Mouse (Mus musculus): ENCODE measurements at regions not wholly inside any gene's neighbourhood (a gene's known extent, or its start where the extent isn't known, plus 50 kb on each side); places are given as distances from the start of the nearest gene placed in this dataset.

DNA sequence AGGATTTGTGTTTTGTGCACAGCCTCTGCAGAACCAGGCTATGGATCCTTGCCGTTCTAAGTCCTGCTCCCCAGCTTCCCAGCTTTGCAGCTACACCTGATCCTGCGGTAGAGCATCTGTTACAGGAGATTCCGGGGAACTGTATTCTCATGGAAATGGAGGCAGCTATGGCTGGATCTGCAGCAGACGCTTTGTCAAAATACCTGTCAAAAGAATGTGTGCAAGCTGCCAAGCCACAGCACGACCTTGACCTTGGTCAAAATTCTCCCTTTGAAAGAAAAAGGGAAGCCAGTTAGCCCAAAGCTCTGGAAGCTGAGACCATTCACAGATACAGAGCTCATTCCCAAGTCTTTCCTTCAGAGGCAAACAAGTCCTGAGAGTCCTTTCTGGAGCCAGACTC lies 255.3 kb downstream of the Med13l start:
- DNase-seq = no peak

DNA sequence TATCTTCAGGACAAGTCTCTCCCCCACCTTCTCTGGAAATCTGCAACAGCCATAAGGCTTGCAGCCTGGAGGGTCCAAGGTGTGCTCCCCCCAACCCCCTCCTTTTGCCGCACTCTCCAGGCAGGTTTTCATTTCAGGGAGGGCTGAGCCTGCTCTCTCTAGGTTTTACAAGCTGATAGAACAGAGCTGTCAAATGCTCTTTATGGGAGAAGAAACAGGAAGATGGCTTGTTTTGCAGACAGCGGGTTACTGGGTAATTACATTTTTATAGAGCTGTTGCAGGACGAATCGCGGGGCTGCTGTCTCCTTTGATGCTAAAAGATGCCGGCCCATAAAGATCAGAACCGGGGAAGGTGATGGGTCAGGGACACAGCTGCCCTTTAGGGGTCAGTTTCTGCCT lies 257.8 kb downstream of the Med13l start:
- no peak for DNase-seq

DNA sequence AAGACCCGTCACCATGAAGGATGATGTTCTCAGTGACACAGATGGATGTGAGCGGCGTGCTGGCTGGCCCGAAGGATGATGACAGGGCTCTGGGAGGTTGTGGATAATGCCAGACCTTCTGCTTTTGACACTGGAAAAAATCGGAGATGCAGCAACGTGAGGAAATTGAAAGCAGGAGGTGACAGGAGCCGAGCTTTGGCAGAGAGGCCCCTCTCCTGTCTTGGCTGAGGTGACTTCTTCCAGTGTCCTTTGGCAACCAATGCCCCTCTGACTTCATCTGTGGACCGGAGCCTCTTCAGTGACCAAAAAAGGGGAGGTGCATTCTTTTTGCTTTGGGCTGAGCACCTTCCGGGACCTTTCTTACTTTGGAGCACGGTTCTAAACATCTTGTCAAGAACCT lies 264.3 kb downstream of the Med13l start:
- DNase-seq = no peak

DNA sequence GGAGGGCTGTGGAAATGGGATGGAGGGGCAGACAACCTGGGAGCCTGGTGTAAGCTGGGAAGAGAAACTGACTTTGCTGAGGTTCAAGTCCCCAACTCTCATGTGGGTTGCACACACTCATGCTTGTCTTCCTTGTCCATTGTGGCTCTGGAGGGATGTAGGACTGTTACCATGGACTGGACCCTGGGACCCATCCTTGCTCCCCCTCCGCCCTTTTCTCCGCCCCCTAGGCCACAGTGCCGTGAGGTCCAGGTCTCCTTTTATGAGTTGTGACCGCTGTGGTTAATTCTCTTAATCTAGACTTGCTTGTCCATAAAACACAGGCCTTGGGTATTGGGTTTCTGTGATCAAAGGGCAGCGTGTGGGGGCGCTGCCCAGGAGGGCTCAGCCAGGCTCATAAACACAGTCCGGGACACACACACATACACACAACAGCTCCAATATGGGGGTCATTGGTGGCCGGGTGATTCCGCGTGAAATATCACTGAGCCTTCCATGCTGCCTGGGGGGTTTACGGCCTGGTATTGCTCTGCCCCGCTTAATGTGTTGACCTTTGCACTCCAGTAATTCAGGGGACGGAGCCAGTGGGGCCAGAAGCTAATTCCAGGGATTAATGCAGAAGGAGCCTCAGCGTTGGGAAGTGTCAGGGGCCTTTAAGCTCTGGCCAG lies 268.7 kb downstream of the Med13l start:
- DNase-seq = peak; percentile 66

DNA sequence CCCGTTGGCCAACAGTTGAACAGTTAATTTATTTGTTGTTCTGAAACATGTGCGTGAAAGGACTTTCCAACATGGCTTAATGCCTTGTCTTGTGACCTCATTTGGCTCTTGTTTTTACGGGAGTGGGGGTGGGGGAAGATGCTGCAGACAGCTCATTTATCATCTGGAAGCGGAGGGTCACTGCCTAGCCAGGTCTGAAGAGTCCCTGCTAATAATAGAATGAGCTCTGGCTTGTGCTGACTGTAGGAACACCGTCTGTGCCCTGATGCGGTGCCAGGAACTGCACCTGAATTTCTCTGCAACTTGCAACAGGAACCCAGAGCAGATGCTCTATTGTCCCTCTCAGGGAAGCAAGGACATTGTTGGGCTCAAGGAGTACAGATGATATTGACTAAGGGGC lies 272.2 kb downstream of the Med13l start:
- peak; percentile 27 for DNase-seq

DNA sequence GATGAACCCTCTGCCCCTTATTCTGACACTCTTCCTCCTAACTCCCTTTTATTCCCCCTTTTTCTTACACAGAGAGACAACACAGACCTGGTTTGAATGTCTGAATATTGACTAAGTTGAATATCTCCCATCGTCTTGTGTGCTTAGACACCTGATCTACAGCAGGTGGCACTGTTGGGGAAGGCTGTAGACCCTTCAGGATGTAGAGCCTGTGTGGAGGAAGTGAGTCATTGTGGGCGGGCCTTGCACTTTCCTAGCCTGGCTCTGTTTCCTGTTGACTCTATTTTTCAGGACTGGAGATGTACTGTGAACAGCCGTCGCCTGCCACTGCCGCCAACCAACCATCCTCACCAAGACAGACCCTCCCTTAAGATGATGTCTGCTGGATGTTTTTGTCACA lies 273.6 kb downstream of the Med13l start:
- no peak for DNase-seq

DNA sequence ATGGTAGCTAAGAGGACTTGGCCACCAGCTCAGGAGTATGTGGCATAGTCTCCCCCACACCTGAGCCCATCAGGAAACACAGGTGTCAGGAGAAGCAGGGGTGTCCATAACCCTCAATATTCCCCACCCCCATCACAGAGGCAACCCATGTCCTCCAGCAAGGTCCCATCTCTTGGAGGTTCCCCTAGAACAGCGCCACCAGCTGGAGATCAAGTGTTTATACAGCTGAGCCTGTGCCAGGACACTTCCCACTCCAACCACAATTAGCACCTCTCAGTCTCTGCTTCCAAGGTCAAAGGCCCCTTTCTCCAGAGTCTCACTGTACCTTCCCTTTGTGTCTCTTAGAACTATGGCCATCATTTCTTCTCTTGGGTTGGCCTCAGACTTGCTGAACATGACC lies 276.5 kb downstream of the Med13l start:
- DNase-seq = no peak

DNA sequence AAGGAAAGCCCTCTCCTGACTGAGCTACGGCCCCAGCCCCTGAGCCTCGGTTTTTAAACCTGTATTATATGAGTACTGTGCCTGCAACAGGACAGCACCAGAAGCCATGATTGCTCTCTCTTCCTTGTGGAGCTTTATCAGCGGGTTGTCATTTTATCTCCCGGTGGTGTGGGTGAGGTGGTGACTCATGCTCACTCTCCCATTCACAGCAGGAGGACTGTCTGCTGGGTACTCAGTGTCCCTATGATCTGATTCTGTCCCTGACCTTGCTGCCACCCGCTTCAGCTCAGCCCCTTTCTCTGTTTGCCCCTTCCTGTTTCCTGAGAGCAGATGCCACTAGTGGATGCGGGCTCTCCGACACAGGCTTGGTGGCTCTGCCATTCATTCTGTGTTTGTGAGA lies 277.9 kb downstream of the Med13l start:
- DNase-seq = no peak

DNA sequence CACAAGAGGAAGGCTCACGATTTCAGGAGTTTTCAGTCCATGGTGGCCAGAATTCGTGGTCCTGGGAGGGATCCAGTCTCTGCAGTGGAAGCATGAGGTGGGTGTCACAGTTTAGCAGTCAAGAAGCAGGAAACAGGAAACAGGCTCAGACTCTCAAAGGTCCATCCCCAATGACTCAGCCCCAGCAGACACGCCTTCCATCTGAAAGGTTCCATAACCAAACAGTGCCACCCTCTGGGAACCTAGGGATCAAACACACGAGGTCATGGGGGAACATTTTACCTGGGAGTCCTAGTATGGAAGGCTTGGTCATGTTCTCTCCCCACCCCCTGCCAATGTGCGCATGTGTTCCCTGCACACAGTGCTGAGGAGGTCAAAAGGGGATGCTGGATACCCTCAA lies 279.4 kb downstream of the Med13l start:
- no peak for DNase-seq

DNA sequence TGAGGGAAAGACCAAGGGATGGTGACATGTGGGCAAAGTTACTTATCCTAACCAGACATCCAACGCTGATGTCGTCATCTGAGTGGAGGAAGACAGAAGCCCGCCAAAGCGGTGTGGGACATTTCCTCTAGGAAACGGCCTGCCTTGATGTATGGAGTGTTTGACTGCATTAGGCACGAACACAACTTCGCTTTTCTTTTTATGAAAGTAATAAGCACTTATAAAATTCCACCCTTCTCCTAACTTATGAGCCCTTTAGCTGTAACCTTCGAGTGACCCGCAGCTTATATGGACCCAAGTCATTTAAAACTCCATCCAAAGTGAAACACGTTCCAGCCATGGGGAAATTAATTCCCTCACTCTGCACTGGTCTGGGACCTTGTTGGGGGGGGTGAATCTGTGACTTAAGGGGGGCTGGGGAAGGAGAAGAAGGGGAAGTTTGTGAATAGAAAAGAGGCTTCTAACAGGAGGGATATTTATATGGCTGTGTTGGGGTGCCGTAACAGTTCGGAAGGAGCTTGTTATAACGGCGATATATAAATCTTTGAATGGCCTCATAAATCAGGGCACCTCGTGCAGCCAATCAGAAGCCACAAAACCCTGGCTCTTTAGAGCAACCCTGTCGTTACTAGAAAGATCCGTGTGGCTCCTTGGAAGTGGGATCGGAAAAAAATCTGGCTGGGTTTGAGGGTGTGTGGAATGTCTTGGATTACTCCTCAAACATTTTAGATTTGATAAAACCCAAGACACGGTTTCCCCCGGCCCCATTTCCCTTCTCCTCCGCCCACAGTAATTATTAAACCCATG lies 280.9 kb downstream of the Med13l start:
- DNase-seq = no peak

DNA sequence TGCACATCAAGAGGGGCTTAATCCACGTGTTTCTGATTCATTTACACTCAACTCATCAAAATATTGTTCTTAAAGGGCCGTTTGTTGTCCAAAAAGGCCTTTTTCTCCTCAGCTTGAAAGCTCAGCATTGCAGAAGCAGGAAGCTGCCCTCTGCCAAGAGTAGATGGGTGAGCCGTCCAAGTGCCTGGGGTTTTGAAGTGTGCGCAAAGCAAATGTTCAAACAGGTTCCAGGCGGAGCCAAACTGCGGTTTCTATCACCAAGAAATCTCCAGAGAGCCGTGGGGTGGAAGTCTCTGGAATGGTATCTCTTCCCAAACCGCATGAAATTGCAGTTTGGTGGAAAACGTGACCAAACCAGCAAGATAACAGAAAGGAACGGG lies 281.5 kb downstream of the Med13l start:
- no peak for DNase-seq

DNA sequence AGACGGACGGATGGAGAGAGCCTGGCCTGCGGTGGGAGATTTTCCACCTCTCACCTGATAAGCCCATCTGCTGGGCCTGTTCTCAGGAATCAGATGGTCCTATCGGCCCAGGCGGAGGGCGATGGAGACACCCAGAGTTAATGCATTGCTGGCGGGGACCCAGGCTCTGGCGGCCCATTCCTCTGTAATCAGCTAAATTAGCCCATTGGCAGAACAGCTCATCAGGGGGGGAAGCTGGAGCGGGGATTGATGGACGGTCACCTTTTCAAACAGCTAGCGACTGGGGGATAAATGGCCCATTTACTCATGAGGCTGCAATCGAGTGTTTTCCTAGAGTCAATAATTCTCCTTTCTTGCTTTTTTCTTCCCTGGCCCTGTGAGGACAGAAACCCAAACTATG lies 296.5 kb downstream of the Med13l start:
- DNase-seq = no peak

DNA sequence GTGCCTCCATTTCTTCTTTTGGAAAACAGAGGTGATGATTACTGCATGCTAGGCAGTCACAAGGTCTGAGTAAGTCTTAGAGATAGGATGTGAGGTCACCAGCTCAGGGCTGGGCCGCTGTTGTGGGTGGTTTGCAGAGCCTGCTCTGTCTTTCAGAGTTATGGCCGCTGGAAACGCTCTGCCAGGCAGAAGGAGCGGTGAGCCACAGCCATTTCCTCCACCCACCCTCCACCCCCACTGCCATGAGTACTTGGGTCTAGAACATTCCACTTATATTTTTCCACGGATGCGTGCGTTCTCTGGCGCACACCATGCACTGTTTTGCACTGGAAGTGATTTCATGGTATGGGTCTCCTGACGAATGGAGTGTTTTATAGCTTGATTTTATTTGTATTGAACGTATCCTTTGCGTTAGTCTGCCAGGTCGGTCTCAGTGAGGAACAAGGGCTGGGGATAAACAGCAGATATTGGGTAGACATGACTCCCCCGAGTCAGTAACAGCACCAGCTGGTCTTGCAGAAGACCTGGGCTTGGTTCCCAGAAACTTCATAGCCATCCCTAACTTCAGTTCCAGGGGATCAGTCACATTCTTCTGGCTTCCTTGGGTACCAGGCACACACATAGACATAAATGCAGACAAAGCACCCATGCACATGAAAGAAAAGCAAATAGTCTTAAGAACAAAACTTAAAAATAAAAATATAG lies 300.8 kb downstream of the Med13l start:
- DNase-seq = no peak

DNA sequence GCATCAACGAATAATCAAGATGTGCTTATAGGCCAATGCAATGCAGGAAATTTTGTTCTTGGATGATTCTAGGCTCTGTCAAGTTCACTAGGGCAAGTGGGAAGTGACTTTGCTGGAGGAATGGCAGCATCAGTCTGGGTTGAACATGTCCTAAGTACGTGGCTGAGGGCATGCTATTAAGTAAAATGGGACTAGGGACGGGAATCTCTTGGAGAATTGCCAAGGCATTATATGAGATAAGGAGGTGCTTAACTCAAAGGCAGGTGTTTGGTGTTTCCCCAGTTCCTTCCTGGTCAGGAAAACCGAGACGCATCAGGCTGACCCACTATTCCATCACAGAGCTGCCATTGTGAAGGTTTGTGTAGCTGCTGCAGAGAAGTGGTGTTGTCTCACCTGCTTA lies 307.0 kb downstream of the Med13l start:
- no peak for DNase-seq

DNA sequence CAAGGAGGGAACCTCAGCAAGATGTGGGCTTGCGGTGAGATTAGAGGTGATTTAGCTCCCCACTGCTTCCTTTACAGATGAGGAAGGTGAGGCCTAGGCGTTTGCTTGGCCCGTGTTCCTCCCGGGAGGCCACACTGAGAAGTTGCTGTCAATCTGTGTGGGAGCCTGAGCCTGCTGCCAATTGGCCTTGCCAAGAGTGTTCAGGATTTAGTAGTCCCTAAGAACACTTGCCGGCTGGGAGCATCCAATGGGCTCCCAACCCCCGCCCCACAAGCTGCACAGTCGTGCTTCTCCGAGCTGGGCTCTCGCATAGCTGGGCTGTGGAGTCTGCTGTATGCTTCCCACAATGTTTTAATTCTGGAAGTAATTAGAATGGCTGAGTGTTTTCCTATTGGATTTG lies 308.9 kb downstream of the Med13l start:
- DNase-seq = no peak

DNA sequence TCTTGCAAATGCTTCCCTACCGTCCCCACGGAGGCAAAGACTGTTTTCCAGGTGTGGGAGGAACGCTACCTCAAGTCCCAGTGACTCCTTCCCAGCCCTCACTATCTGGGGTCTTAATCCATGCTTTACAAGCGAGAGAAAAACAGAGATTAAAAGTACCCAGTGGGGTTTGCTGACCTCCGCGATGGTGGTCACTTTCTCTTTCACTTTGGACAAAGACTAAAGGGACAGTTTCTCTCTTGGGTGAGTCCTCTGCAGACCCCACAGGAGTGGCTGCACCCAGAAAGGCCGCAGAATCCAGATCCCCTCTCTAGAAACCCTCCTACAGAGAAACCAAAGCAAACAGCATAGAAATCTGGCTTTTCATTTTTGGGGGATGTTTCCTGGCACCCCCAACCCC lies 313.4 kb downstream of the Med13l start:
- DNase-seq = no peak

DNA sequence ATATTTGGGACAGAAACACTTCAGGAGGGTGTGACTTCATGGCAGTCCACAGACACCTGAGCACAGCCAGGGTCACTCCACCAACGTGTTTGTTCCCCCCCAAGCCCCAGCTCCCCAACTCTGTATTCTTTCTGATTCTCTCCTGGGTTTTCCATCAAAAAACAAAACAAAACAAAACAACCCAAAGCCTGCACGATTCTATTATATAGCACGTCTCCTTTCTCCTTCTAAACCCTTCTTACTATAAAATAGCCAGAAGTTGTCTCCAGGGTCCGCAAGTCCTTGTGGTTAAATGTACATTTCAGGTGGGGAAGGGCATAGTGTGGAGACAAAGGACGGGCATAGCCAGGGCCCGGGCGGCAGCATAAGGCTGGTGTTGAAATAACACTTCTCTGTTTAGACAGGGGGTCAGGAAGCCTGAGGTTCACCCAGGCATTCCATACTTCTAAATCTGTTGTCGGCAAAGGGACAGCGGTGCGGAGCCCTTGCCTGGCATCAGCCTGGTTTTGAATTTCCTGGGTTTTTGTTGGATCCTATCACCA lies 314.7 kb downstream of the Med13l start:
- DNase-seq = no peak

DNA sequence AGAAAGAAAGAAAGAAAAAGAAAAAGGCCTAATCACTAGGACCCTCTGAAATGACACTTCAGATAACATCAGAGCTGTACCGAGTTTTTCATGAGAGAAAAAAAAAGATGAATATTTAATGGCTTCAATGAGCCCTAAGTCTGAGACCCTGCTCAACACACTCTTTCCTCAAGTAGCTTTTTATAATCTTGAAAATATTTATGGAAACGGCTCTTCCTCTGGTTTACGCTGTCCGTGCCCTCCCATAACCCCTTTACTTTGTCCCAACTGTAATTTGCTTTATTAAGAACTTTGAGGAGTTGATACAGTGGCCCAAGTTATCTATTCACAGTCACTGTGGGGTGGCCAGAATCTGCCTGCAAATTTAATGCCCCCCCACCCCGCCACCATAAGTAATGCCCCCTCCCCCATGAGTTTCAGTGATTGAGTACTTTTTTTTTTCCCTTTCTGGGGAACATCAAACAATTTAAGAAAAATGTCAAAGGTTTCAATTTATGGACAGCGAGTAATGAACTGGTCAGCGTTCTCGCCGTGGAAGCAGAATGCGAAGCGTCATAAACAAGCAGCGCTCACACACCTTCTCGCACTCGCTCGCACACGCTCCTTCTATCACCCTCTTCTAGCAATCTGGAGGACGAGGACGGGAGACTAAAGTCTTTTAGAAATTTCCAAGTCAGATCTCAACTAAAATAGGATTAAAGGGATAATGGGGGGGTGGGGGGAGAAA lies 316.3 kb downstream of the Med13l start:
- DNase-seq = no peak

DNA sequence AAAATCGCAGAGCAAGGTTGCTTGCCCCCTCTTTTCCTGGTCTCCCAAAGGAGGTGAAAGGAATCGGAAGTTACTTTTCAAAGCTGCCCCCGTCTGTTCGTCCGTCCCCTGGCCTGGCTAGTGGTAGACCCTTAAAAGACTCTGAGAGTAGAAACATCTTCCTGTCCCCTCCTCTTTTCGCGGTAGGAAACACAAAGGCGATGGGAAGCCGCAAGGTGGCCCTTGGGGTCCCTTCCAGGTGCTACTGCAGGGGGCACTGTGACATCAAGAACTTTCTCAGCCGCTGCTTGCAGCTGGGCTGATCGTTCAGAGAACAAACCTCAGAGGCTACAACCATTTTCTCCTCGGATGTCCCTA lies 316.8 kb downstream of the Med13l start:
- DNase-seq = peak; percentile 77

DNA sequence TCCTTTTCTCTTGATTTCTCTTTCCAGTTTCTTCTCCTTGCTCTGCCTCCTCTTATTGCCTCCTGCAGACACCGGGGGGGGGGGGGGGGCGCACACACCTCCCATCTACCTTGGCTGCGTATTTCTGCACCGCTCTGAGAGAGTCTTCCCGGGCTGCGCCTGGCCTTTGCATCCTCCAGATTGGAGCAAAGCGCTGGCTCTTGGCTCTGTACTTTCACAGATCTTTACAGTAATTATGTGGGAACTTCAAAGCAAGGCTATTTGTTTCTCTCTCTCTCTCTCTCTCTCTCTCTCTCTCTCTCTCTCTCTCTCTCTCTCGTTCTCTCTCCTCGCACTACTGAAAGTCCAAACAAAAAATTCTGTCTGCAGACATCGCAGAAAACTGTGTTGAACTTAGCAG lies 317.4 kb downstream of the Med13l start:
- DNase-seq = no peak

DNA sequence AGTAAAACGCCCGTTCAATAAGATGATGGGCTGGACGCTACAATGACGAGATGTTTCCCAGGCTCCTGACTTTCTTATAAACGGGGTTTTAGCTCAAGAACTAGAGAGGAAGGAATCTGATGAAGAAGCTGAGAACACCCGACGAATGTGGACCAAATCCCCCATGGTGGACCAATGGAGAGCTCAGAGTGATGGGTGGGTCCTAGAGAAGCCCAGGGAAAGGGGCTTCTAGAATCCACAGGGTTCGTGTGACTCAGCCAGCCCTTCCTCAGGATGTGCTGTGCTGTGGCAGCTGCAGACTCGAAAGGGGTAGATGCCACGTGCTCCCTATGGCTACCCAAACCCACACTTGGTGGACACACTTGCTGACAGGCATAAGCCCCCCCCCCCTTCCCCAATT lies 318.2 kb downstream of the Med13l start:
- DNase-seq = no peak

DNA sequence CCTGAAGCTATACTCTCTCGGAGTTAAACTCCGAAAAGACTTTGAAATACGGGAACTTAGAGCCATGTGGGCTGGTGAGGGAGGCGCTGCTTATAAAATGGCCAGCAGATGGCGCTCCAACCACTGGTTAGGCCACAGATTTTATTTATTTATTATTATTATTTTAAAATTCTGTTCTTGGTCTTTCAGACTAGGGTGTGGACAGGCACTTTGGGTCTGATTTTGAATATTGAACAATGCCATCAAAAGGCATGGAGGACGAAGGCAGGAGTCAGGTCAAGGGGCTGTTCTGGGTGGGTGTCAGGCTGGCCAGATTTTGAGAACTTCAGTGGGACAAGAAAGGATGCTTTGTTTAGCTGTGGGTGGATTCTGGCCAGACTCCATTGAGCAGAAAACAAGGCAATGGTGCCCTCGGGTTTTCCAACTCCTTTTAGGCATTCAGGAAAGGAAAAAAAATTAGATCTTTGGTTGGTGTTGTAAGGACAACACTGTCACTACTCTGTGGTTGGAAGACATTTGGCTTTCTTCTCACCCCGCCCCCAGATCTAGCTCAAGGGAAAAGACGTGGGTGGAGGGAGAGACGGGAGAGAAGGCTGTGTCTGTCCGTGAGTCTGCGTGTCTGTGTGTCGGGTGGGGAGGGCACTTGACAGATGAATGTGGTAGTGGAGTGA lies 319.5 kb downstream of the Med13l start:
- peak; percentile 80 for DNase-seq

DNA sequence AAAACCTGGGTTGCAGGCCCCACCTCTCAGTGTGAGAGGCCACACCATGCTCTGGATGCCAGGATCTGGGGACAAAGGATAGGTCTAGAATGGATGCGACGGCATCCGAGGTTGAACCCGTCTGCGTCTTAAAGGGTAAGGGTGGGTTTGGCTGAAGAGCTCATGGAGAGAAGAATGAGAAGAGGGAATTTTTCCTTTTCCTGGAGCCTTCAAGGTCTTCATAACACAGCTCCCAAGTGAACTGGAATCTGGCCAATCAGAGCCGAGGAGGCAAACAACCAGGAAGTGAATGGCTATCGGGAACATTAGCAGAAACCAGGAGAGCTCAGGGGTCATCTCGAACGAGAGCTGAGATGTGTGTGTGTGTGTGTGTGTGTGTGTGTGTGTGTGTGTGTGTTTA lies 320.1 kb downstream of the Med13l start:
- peak; percentile 44 for DNase-seq
